Mouse (Mus musculus): ENCODE measurements at regions not wholly inside any gene's neighbourhood (a gene's known extent, or its start where the extent isn't known, plus 50 kb on each side); places are given as distances from the start of the nearest gene placed in this dataset.
A peak's percentile ranks its signal among the peaks of the same experiment; 100 is the strongest.

DNA sequence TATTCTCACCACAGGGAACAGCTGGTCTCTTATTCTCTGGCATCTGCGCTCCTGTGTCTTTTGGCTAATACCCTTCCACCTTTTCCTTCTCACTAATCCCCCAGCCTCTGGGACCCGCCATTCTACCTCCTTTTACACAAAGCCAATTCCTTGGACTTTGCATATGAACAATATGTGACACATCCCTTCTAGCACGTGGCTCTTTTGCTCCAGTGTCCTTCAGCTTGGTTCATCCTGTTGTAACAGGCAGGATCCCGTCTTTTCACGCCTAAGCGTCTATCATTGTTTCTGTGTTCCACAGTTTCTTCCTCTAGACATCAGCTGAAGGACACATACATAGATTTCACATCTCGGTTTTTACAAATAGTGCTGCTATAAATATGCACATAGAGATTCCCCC lies 114.0 kb upstream of the Id4 start:
- H3K4me2 ChIP-seq = no peak overlapping the region
- H3K27ac ChIP-seq = no peak overlapping the region
- 69% methylated on average over 7 of the region's 7 CpGs for WGBS
- H3K4me1 ChIP-seq = no peaks in the 10 kb centered on the region
- no peak for ATAC-seq
- no peaks in the 10 kb centered on the region for H3K27me3 ChIP-seq
- H3K9me3 ChIP-seq (replicated peaks) = no peaks in the 10 kb centered on the region; the same call in 1 of the 2 replicates
- H3K9ac ChIP-seq = no peak overlapping the region
- no peaks in the 10 kb centered on the region for H3K36me3 ChIP-seq (ENCODE audit: poor library complexity, severe bottlenecking)
- no peak overlapping the region for H3K4me3 ChIP-seq

DNA sequence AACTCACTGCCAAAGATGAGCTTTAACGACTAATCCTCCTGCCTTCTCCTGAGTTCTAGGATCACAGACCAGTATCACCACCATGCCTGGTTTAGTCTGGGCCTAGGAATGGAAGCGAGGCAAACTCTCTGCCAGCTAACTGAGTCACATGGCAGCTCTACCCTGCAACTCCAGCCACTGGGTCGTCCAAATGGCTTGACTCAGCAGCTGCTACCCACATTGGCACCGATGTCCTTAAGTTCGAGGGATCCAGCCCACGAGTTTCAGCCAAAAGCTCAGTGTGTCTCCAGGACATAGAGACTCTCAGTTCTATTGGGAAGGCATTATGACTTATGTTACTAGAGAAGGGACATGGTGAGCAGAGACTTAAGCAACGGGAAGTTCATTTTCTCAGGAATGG lies 107.8 kb upstream of the Id4 start:
- Histone ChIP-seq H3K4me1 (peaks cover 45% of the 10 kb centered on the region), H3K4me2 (no peak overlapping the region), H3K36me3 (ENCODE audit: poor library complexity, severe bottlenecking) (no peaks in the 10 kb centered on the region), H3K27me3 (no peaks in the 10 kb centered on the region), H3K4me3 (no peak overlapping the region), H3K27ac (peak overlapping the region; percentile 77), H3K9me3 (replicated peaks) (no peaks in the 10 kb centered on the region; the same call in 1 of the 2 replicates), H3K9ac (no peak overlapping the region)
- WGBS = 19% methylated on average over 7 of the region's 7 CpGs
- ATAC-seq = no peak

DNA sequence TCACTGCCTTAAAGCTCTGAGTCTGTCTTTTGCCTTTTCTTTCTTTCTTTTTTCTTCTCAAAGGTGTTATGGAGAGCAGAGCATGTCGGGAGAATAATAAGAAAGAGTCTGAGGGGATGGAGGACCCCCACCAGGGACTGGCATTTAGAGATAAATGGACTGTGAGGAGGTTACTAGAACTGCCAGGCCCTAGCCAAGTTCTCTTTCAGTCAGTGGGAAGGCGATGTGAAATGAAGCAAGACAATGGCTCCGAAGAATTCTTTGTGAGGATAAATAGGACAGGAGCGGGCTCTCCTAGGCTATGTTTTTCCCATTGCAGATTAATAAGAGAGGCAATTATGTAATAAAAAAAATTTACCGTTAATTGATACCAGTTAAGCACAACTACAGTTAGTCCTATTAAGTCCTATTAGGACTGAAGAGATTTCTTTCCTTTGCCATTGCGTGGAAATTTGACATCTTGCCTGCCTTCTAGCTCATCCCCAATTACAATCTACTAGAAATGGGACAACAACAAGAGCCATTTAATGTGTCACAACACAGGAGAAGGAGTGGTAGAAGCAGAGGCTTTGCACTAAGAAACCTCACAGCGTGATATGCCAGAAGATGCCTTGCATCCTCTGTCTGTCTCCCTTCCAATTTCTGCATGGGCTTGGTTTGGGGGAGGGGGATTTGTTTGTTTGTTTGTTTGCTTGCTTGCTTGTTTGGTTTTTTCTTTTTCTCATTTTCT lies 107.2 kb upstream of the Id4 start:
- 3% methylated on average over 7 of the region's 7 CpGs for WGBS
- H3K4me1 ChIP-seq = peaks cover 51% of the 10 kb centered on the region
- ATAC-seq = peak; percentile 63; the same call in 1 of the 2 replicates
- H3K36me3 ChIP-seq (ENCODE audit: poor library complexity, severe bottlenecking) = no peaks in the 10 kb centered on the region
- no peaks in the 10 kb centered on the region for H3K27me3 ChIP-seq
- H3K9me3 ChIP-seq (replicated peaks) = no peaks in the 10 kb centered on the region; the same call in 1 of the 2 replicates
- no peak overlapping the region for H3K4me3 ChIP-seq
- 0 out of 2 replicates have a peak overlapping the region, but pooled peaks have one; percentile 13 for H3K4me2 ChIP-seq
- peak overlapping the region; percentile 17; the same call in 1 of the 2 replicates for H3K9ac ChIP-seq
- peak overlapping the region; percentile 77 for H3K27ac ChIP-seq

DNA sequence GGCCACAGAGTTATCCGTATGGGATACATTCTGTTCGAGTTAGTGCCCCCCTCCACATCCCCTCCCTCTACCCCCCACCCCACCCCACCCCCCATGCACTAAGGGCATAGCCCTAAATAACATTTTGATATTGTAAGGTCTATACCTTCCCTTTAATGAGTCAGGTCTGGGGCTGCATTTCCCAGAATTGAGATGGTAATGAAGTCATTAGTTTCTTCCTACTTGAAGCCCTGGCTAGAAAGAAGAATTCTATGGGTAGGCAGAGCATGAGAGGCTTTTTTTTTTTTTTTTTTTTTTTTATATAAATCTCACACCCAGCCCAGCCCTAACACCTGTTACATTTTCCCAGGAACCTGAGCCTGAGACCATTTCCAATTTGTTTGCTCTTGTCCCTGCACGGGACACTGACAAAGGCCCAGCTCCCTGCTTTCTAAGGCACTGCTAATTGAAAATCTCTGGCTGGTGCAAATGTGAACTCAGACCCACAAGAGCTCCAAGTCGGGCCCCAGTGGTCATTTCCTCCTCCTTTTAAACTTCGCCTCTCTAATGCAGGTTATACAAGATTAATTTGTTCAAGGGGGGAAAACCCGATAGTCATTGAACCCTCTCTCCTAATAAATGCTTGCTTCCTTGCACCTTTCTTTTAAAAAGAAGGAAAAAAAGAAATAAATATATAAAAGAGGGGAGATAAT lies 106.5 kb upstream of the Id4 start:
- H3K4me1 ChIP-seq = peaks cover 58% of the 10 kb centered on the region
- H3K9ac ChIP-seq = peak overlapping the region; percentile 17; the same call in 1 of the 2 replicates
- H3K4me3 ChIP-seq = no peak overlapping the region
- no peaks in the 10 kb centered on the region for H3K27me3 ChIP-seq
- H3K9me3 ChIP-seq (replicated peaks) = no peaks in the 10 kb centered on the region; the same call in 1 of the 2 replicates
- H3K27ac ChIP-seq = peak overlapping the region; percentile 77
- peak; percentile 63; the same call in 1 of the 2 replicates for ATAC-seq
- 5% methylated on average over 6 of the region's 6 CpGs for WGBS
- 0 out of 2 replicates have a peak overlapping the region, but pooled peaks have one; percentile 13 for H3K4me2 ChIP-seq
- no peaks in the 10 kb centered on the region for H3K36me3 ChIP-seq (ENCODE audit: poor library complexity, severe bottlenecking)

DNA sequence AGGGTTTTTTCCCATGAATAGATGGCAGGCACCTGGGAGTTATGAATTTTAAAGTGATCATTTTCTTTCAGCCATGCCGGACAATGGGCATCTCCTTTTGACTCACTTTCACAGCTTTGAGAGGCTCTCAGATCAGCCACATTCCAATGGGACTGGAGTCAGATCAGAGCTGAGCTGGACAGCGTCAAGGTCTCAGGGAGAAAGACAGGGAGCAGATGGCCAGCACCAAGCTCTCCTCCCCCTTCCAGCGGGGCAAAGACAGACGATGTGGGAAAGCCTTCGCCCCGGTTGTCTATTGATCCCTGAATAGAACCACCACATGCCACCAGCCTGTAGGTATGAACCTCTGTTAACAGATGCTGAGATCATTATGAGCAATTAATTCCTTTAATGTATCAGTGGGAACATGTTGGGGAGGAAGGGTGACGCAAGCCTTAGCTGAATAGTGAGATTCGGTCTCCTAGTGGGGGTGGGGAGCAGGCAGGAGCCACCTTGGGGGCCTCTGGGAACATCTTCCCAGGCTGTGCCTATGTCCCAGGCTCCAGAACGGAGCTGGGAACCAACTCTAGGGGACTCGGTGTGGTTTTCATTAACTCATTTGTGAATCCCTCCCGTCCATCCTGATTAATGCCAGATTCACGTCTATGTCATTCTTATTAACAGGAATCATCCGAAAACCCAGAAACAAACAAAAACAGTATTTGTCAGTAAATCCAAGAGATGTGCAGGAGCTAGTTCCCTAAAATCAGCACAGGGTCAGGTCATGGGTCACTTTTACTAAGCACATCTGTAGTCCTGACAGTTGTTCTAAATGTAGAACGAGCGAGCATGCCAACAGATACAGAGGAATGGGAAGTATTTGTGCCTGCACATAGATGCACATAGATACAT lies 101.8 kb upstream of the Id4 start:
- H3K27me3 ChIP-seq = no peaks in the 10 kb centered on the region

DNA sequence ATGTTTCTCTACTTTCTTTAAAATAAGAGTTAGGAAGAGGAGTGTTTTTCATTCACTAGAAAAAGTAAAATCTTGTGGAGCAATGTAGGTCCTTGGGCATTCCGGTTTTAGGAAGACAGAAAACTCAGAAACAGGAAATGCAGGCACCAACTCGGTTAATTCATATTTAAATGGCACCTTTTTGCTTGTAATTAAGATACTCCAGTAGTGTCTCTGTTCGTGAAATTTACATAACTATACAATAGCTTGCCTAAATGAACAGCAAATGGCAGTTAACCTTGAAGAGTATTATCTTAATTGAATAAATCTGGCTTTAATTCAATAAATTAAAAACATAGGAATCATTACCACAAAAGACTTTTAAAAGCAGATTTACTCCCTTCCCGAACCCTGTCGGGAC lies 100.9 kb upstream of the Id4 start:
- Histone ChIP-seq H3K9me3 (replicated peaks) (no peaks in the 10 kb centered on the region), H3K27ac (peak overlapping the region; percentile 85), H3K4me1 (peaks cover 57% of the 10 kb centered on the region), H3K4me2 (peak overlapping the region; percentile 52), H3K9ac (no peak overlapping the region), H3K4me3 (no peak overlapping the region), H3K36me3 (ENCODE audit: poor library complexity, severe bottlenecking) (no peaks in the 10 kb centered on the region), H3K27me3 (no peaks in the 10 kb centered on the region)
- whole genome bisulfite sequencing = 12% methylated on average over 5 of the region's 5 CpGs
- ATAC-seq = no peak

More for the DNA sequence above, 101.8 kb upstream of the Id4 start:
- Histone ChIP-seq H3K36me3 (ENCODE audit: poor library complexity, severe bottlenecking) (no peaks in the 10 kb centered on the region), H3K27ac (peak overlapping the region; percentile 85), H3K4me1 (peaks cover 66% of the 10 kb centered on the region), H3K9ac (peak overlapping the region; percentile 30), H3K4me3 (peak overlapping the region; percentile 17), H3K9me3 (replicated peaks) (no peaks in the 10 kb centered on the region), H3K4me2 (peak overlapping the region; percentile 52)
- peak; percentile 68; the same call in 1 of the 2 replicates for ATAC-seq
- WGBS = 8% methylated on average over 15 of the region's 15 CpGs

DNA sequence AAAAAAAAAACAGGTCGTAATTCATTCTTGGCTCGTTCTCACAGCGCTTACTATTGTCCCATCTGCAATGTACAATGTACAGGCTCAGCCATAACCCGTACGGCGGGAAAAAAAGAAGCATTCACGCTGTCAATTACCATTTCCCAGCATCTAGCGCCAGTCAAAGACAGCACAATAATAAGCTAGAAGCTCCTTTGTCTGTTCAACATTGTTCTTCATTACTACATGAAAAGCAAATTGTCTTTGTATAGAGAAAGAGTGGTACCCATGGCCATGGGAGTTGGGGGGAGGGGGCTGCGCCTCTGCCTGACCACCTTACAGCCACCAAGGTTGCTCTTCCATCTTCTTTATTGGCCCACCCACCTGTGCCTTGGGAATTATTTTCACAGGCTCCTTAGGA lies 99.7 kb upstream of the Id4 start:
- peak overlapping the region; percentile 47 for H3K4me2 ChIP-seq
- ATAC-seq = peak; percentile 83
- H3K9ac ChIP-seq = 0 out of 2 replicates have a peak overlapping the region, but pooled peaks have one; percentile 26
- H3K27me3 ChIP-seq = no peaks in the 10 kb centered on the region
- H3K36me3 ChIP-seq (ENCODE audit: poor library complexity, severe bottlenecking) = no peaks in the 10 kb centered on the region
- H3K4me3 ChIP-seq = no peak overlapping the region
- WGBS = 3% methylated on average over 9 of the region's 9 CpGs
- H3K4me1 ChIP-seq = peaks cover 46% of the 10 kb centered on the region
- peak overlapping the region; percentile 85 for H3K27ac ChIP-seq
- no peaks in the 10 kb centered on the region for H3K9me3 ChIP-seq (replicated peaks)

DNA sequence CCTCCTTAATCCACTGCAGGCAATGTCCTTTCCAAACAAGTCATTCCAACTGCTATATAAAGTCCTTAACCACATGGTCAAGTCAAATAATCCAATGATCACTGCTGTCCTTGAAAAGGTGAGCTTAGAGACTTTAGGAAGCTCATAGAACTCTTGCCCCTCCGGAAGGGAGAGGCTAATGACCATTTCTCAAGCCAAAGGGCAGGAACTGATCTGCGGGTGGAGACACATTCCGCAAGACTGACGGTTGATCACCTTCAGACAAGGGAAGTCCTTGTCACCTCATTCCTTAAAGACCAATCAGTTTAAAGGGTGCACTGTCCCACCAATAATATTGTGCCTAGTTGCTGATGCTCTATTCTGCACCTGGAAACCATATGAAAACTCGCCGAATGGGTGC lies 96.4 kb upstream of the Id4 start:
- Histone ChIP-seq H3K36me3 (ENCODE audit: poor library complexity, severe bottlenecking) (no peaks in the 10 kb centered on the region), H3K4me1 (peaks cover 46% of the 10 kb centered on the region), H3K27me3 (no peaks in the 10 kb centered on the region), H3K4me3 (no peak overlapping the region), H3K4me2 (no peak overlapping the region), H3K27ac (no peak overlapping the region), H3K9me3 (replicated peaks) (no peaks in the 10 kb centered on the region), H3K9ac (no peak overlapping the region)
- WGBS = 92% methylated on average over 6 of the region's 6 CpGs
- no peak for ATAC-seq

DNA sequence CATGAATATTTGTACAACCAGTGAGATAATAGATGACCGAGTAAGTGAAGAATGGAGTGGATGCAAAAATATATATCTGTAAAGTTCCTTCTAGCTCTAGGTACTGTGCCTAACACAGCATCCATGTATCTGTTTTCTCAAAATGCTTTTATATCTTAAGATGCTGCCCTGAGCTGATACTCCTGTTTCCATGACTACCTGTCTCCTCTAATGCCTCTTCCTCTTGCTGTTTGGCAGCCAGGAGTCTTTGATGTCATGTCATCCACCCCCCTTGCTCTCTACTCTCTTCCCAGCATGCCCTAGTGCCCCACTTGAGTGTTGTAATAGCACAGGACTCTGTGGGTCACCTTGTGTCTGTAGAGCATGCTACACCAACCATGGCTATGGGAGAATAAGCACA lies 95.2 kb upstream of the Id4 start:
- H3K27me3 ChIP-seq = no peaks in the 10 kb centered on the region
- H3K4me1 ChIP-seq = peaks cover 35% of the 10 kb centered on the region
- 94% methylated on average over 1 of the region's 1 CpGs for WGBS
- H3K9me3 ChIP-seq (replicated peaks) = no peaks in the 10 kb centered on the region
- no peak overlapping the region for H3K4me2 ChIP-seq
- no peak overlapping the region for H3K9ac ChIP-seq
- ATAC-seq = no peak
- H3K36me3 ChIP-seq (ENCODE audit: poor library complexity, severe bottlenecking) = no peaks in the 10 kb centered on the region
- H3K4me3 ChIP-seq = no peak overlapping the region
- no peak overlapping the region for H3K27ac ChIP-seq

DNA sequence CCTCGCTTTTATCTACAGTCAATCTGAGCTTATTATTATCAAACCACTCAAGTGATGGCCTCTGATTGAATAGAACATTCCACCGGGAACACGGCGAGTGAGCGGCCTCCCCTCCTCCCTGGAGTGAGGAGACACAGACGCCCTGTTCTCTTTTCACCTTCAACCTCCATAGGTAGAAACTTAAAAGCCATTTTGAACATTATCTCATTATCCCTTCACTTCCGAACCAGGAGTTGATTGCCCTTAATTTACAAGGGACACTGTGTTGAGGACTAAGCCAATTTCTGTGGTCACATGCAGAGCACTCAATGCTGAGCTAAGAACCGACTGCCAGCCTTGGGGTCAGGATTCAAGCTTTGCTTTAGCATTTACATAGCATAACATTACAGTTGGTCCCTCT lies 93.1 kb upstream of the Id4 start:
- ATAC-seq = no peak
- 13% methylated on average over 8 of the region's 8 CpGs for WGBS

DNA sequence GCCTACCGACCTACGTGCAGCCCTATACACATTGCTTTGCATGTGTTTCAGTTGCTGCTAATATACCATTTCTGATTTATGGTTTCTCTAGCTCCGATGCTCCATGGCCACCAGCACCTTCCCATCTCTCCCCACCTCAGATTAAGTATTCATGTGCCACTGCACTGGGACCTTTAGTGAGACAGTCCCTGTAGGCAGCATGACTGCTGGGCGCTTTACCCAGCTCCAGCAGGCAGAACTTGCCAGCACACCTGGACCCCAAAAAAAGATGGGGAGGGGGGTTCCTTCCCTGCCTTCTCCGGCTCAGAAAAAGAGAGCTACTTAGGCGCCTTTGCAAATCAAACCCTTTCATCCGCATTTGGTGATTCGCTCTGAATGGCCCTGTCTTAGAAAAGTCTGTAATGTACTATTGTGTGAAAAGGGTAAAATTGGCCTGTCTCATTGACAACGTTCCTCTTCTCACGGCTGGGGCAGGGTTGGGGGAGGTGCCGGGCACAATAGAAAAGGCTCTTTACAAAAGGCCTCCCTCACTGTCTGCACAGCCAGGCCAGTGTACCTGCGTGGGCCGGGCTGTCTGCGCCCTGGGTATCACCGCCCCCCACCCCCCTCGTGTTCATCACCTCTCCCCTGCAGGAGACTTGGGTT lies 89.6 kb upstream of the Id4 start:
- H3K4me1 ChIP-seq = peaks cover 47% of the 10 kb centered on the region
- WGBS = 11% methylated on average over 16 of the region's 16 CpGs

More for the DNA sequence above, 93.1 kb upstream of the Id4 start:
- Histone ChIP-seq H3K4me3 (no peak overlapping the region), H3K27me3 (no peaks in the 10 kb centered on the region), H3K36me3 (ENCODE audit: poor library complexity, severe bottlenecking) (no peaks in the 10 kb centered on the region), H3K9ac (no peak overlapping the region), H3K4me1 (peaks cover 46% of the 10 kb centered on the region), H3K27ac (peak overlapping the region; percentile 51; the same call in 1 of the 2 replicates), H3K4me2 (no peak overlapping the region), H3K9me3 (replicated peaks) (no peaks in the 10 kb centered on the region)

More for the DNA sequence above, 89.6 kb upstream of the Id4 start:
- H3K9ac ChIP-seq = peak overlapping the region; percentile 52; the same call in 1 of the 2 replicates
- H3K36me3 ChIP-seq (ENCODE audit: poor library complexity, severe bottlenecking) = no peaks in the 10 kb centered on the region
- peak; percentile 68 for ATAC-seq
- H3K4me2 ChIP-seq = peak overlapping the region; percentile 44
- H3K9me3 ChIP-seq (replicated peaks) = no peaks in the 10 kb centered on the region
- no peak overlapping the region for H3K4me3 ChIP-seq
- peak overlapping the region; percentile 87 for H3K27ac ChIP-seq
- H3K27me3 ChIP-seq = no peaks in the 10 kb centered on the region
